Mouse (Mus musculus) gastrocnemius, adult 8-10 months (tissue): ENCODE measurements around the gene Gm8773. TPM values are rescaled to one million over a fixed set of nuclear protein-coding genes. Genes with fewer than 3 reads are reported as not detected.
A peak's percentile ranks its signal among the peaks of the same experiment; 100 is the strongest.

Source experiments
- DNase-seq, 2 experiments: peaks; one replicate each; pipeline ENCODE4 v3.0.0; 2022; ENCODE audit warnings: low spot score in 2 of 2
- total RNA-seq, 4 experiments: library from RNA; stranded (reverse); gene quantifications; 2 replicates each; pipeline ENCODE4 v1.2.4; 2022

Gm8773 gene
- total RNA-seq = not detected

DNA sequence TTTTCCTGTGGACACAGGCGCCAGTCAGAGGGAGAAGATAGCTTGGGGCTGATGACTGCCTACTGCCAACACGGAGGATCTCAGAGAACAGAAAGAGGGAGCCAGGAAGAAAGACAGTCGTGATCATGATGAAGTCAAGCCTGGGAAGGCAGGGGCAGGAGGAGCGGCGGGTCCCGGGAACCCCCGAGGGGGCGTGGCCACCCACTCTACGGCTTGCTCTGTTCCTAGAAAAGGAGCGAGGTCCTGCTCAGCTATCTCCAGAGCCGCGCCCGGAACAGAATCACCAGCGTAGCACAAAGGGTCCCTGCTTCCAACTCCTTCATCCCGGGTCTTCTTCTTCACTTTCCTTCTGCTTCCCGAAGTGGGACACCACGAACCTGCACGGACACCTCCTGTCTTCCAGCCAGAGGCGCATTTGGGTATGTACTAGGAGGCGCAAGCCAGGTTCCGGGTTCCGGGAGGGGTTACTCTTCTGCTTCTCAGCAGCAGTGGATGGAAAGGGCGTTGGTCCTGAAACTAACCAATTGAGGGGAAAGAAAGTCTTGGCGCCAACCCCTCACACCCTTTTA lies at the start of gene Gm8773:
Gene Gm8773 (plus strand): TSS at position 51 of the 569 bp plus-strand sequence.
- peak in 1 of 2 experiments; percentile 3 for DNase-seq

DNA sequence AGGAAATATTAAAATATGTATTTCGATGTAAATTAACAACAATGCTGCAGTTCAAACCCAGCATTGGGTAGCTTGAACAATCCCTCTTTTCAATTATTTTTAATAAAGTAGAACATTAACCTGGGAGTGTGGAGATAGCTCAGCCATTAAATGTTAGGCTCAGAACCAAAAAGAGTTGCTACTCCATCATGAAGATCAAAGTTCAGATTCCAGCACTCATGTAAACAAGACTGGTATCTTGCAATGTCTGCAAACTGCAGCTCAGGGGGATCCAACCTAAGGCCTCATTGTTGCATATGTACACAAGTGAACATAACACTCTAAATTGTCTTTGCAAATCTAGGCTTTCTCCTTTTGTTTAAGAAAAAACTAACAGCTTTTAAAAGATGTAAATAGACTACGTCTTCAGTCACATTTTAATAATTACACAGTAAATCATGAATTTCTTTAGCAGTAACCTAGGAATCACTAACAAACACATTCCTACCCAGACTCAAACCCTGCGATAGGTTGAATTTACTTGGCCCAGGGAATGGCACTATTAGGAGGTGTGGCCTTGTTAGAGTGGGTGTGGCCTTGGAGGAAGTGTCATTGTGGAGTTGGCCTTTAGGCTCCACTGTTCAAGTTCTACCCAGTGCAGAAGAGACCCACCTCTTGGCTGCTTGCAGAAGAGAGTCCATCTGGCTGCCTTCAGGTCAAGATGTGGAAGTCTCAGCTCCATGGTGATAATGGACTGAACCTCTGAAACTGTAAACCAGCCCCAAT lies 39.8 kb upstream of the Gm8773 start:
- DNase-seq = no peak

DNA sequence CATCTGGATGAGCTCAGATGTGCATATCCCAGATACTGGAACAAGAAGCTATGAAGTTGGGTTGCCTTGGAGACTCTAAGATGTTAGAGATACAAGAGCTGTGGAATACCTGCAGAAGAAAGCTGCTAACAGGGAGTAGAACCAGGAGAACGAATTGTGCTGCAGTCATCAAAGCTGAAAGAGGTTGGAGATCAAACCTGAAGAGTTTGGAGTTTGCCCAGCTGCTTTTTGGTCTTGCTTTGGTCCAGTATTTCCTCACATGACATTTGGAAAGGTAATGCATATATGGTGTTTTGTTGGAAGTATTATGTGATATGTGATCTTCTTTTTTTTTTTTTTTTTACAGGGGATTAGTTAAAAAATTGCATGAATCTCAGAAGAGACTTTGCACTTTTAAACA lies 37.5 kb upstream of the Gm8773 start:
- no peak for DNase-seq

DNA sequence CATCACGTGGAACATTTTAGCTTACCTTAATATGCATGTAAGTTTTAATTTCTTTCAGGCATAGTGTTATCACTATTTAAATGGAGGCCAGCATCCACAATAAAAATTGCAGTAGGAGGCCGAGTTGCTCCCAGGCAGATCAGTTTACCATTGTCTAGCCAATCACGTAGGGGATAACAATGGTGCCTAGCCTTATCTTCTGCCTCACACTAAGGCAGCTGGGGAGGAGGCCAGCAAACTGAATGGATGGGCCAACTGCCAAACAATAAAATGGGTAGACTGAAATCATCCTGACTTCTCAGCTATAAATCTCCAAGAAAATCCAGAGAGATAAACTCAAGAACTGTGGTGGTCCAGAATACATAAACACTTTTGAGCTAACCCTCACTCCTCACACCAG lies 33.8 kb upstream of the Gm8773 start:
- DNase-seq = no peak

DNA sequence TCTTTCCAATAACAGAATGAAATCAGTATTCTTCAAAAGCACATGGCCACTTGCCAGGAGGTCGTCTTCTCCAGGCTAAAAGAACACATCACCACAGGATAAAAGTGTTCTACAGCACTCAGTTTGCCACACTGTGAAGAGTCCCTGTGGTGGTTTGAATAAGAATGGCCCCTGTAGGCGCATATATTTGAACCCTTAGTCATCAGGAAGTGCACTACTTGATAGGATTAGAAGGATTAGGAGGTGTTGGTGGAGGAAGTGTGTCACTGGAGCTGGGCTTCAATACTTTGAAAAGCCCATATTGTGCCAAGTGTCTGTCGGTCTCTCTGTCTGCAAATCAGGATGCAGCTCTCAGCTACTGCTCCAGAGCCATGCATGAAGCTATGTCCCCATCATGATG lies 33.2 kb upstream of the Gm8773 start:
- DNase-seq = no peak

DNA sequence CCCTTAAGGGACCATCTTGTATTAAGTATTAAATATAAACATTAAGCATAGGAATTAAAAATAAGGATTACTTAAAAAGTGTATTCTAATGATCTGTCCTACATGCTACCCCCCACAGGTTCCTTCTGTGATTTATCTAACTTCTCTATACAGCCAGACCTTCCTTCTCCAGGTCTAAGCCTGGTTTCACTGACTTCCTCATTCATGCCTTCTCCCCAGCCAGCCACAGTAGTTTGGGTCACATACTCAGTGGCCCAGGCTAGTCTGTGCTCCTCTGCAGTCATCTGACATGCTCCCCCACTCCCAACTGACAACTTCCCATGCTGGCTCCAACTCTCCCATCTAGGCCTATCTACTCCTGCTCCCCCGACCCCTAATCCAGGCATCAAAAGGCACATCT lies 22.5 kb upstream of the Gm8773 start:
- DNase-seq = no peak

DNA sequence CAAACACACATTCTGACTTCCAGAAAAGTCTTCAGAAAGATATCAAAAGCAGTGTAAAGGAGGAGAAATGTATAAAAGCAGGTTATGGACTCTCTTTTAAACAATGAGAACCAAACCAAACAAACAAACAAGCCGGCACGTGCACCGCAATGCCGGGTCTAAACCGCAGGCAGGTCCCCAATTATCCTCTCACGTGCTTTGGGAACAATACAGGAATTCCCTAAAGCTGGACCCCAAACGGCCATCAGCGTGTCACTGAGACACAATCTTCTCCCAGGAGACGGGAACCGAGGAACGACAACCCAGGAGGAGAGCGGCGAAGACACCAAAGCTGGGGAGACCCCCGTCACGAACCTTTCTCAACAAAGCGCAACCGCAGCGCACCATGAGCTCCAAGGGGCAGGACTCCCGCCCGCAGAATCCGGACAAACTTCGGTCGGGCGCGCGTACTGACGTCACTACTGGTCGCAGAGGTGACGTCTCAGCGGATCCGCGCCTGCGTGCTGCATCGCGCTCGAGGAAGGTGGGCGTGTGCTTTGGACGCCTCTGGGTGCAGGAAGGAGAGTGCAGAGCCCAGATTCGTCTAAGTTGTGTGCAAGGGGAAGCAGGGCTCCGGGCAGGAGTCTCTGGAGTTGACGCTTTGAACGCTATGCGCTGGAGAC lies 14.4 kb upstream of the Gm8773 start, which contains the start of gene Gtpbp10:
Gene Gtpbp10 (minus strand): TSS at position 460 of the 662 bp plus-strand sequence.
- peak; percentile 65 to 78 for DNase-seq

DNA sequence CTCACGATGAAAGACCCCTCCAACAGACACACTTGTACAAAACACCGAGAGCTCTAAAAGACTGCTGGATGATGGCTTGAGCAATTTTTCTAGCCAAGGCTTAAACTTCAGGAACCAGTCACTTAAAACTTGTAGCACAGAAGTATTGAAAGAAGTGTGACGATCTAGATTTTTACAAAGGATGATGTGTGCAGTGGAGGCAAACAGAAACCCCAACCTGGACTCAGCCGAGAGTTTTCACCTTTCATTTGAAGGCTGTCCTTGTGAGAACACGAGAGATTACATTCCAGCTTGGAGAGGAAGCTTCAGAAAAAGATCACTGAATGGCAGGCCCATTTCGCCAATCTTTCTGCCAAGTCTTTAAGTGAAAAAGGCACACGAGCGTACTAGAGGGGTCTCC lies 13.8 kb upstream of the Gm8773 start:
- no peak for DNase-seq

DNA sequence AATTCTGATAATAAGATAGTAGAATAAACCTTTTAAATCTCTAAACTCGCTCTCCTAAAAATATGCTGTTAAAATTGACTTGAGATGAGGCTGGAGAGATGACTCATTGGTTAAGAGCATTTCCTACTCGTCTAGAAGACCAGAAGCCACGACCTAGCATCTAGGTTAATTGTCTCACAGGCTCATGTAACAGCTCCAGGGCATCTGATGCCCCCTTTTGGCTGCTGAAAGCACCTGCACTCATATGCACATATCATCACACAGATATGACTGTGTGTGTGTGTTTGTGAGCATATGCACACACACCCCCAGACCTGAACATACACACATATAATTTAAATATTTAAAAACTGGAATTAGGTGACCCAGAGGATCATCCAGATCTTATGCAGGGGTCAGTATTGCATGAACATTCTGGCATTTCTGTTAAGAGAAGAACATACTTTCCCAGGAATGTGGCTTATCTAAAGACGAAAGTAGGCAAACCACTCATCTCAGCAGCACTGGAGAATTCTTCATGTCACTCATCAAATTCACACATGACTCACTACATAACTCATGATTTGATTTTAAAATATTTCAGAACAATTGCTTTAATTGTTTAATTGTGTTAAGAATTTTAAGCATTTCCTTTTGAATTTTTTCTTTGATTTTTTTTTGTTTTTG lies 12.4 kb upstream of the Gm8773 start:
- no peak for DNase-seq

DNA sequence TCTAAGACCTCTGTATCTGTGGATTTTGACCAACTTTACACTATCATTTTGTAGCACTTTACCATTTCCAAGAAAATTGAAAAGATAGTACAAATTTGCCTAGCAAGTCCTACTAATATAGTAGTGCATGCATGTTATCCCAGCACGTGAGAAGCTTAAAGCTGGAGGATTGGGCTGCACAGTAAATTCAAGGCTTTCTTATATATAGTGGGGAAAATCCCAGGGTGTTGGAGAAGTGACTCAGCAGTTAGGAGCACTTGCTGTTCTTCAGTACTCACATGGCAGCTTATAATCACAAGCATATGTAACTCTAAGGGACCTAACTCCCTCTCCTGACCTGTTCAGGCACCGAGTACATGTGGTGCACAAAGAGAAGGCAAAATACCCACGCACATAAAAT lies 11.2 kb upstream of the Gm8773 start:
- no peak for DNase-seq

DNA sequence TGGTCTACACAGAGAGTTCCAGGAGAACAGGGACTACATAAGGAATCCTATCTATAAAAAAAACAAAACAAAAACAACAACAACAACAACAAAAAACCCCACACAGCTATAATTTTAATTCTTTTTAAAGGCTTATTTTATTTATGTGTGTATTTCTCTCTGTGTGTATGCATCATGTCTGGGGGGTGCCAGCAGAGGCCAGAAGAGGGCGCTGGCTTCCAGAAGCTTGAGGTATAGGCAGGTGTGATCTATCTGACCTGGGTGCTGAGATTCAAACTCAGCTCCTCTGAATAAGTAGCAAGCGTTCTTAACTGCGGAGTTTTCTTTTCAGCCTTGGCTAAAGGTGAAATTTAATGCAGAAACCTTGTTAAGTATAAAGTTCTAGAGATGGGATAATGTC lies 14.1 kb downstream of the Gm8773 start:
- DNase-seq = no peak

DNA sequence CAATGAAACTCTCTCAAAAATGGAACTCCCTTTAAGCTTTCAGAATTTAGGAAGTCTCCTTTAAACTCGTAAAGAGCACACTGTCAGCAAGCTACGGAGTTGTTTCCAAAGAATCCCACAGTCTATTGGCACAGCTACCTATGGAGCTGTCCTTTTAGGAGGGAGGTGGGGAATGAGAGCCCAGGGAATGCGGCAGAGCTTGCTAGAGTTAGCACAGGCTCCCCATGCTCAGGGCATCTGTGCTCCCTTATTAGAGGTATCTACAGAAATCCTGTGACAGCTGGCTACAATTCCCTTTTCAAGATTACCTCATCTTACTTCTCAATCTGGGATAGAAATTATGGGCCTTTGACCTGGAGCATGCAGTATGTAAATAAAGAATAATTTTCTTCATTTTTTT lies 36.9 kb downstream of the Gm8773 start:
- no peak for DNase-seq

DNA sequence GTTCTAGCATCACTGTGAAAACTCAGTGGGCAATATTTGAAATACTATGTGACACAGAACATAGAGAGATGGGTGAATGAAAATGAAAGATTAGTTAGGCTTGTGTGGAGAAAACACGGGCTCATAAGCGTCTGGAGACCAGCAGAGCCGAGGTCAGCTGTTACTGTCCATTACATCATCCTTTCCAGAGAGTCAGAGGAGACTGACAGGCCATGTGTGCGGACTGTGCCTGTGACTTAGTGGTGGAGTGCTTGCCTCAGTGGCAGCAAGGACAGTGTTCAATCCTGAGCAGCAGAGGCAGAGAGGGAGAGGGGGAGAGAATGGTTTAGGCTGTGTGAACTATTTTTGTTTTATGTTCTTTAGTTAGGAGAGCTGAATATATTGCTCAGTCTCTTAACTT lies 44.7 kb downstream of the Gm8773 start:
- no peak for DNase-seq

DNA sequence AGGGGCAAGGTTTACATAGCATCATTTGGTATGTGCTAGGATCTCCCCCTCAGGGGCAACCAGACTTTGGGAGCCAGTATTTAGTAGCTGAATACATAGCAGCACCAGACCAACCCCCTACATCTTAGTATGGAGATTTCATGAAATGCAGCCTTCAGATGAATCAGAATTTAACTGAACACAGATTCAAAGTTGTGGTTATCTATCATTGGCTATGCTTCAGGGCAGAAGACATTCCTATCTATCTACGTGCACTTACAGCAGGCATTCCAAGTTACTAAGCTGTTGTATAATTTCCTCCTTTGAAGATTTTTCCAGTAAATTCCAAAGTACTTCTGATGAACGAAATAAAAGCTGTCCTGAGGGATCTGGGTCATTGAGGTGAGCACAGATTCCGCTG lies 51.9 kb downstream of the Gm8773 start:
- no peak for DNase-seq

Other genes with a start within 250 kb of the Gm8773 start
- 1 to 10 TPM; 2.2 to 2.8 (median 2.3) TPM for gene Cdk14, start 153.5 kb upstream of the Gm8773 start, total RNA-seq
- gene 1700015F17Rik, start 94.7 kb upstream of the Gm8773 start, total RNA-seq = not detected
- gene Cldn12, start 58.8 kb upstream of the Gm8773 start, total RNA-seq = 10 to 100 TPM; 12.1 to 15.5 (median 14.1) TPM
- gene Gtpbp10, start 14.3 kb upstream of the Gm8773 start, total RNA-seq = 10 to 100 TPM in 1 of 4 experiments, 1 to 10 TPM in 3; 6.7 to 10.0 (median 7.6) TPM
- gene Cfap69, start 90.4 kb downstream of the Gm8773 start, total RNA-seq = under 1 TPM in 1 of 4 experiments, not detected in 3; 0.41 TPM
- under 1 TPM; 0.27 to 0.41 (median 0.37) TPM for gene Steap2, start 120.8 kb downstream of the Gm8773 start, total RNA-seq
- not detected for gene Steap1, start 175.5 kb downstream of the Gm8773 start, total RNA-seq